Mouse (Mus musculus) hindbrain, embryonic 15.5 days (tissue): ENCODE results near the gene Abcc3. TPM values are rescaled to one million over a fixed set of nuclear protein-coding genes. Genes with fewer than 3 reads are reported as not detected.
"Not testable (repeated sequence)": the region's sequence is repeated elsewhere in the genome, so short reads cannot be mapped to it uniquely, and the experiment has no call there.

Source experiments
- ATAC-seq: fragments of 200-750 bp; cut with Nextera tagmentation; 2 replicates; pipeline ENCODE4 v1.8.0; 2017; ENCODE audit warnings: low read depth, moderate number of reproducible peaks, moderate TSS enrichment; ENCODE audit not compliant: low FRiP score
- H3K27ac ChIP-seq: fragments of 300-500 bp; sonication (generic); replicated peaks from 2 replicates; pipeline ENCODE4 v1.5.1; 2015; ENCODE audit warnings: mild to moderate bottlenecking, inconsistent platforms
- H3K27me3 ChIP-seq: fragments of 300-500 bp; sonication (generic); 2 replicates; pipeline ENCODE4 v1.6.1; 2015; ENCODE audit warnings: control low read depth, inconsistent platforms
- H3K36me3 ChIP-seq: fragments of 300-500 bp; sonication (generic); 2 replicates; pipeline ENCODE4 v1.6.1; 2015; ENCODE audit warnings: control low read depth, inconsistent platforms
- H3K4me1 ChIP-seq: fragments of 300-500 bp; sonication (generic); replicated peaks from 2 replicates; pipeline ENCODE4 v1.6.1; 2015; ENCODE audit warnings: control low read depth, inconsistent platforms
- H3K4me2 ChIP-seq: fragments of 300-500 bp; sonication (generic); 2 replicates; pipeline ENCODE4 v1.6.1; 2015; ENCODE audit warnings: moderate library complexity, mild to moderate bottlenecking, inconsistent platforms
- H3K4me3 ChIP-seq: fragments of 300-500 bp; sonication (generic); 2 replicates; pipeline ENCODE4 v1.5.1; 2015; ENCODE audit warnings: mild to moderate bottlenecking, inconsistent platforms
- H3K9ac ChIP-seq: fragments of 300-500 bp; sonication (generic); 2 replicates; pipeline ENCODE4 v1.6.1; 2015; ENCODE audit warnings: inconsistent platforms
- H3K9me3 ChIP-seq: fragments of 300-500 bp; sonication (generic); 2 replicates; pipeline ENCODE4 v1.6.1; 2016; ENCODE audit warnings: control low read depth, inconsistent platforms
- whole genome bisulfite sequencing: fragments of 180-500 bp; shearing (Covaris S2); methylation state at CpG from one replicate; pipeline ENCODE4 v1.1.7; 2015; 5-methylcytosine and 5-hydroxymethylcytosine counted together
- polyA plus RNA-seq: library from polyadenylated mRNA; unstranded; fragments of >200 nt; fragmentation: Nextera tagmentation; extraction: Ambion mirVana; gene quantifications from 2 replicates; pipeline ENCODE4 v1.2.1, GENCODE M21; 2015

Gene Abcc3
- polyA plus RNA-seq, 1 experiment from 2014 or later = 0.53 TPM

DNA sequence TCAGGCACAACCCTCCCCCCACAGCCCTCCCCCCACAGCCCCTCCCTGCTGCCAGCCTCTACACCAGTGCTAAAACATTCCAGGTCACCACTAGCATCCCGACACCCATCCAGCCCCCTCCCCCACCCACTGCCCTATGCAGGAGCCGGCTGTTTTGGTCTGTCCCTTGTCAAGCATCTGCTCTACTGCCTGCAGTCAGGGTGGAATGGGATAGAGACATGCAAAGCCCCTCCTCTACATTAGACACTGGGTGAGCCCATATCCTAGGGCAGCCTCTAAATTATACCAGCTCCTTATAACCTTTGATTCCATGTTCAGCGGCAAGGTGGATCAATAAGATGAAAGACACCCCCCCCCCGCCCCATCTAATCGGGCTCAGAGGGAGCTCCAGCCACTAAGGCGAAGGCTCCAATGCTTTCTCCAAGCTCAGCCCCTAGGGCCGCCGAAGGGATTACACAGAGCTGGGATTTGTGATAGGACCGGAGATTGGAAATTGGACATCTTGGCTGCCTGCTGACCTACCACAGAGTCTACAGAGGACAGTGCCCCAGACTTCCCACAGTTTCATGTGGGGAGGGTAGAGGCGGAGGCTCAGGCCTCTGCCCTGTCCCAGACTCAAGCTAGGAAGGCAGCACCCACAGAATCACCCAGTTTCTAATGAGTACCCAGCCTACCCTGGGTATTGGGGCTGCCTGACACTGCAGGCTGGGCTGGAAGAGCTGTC is 26.4 kb upstream of the Abcc3 start:
- Histone ChIP-seq H3K27me3 (no peaks in the 10 kb centered on the region), H3K4me1 (peaks cover 31% of the 10 kb centered on the region), H3K36me3 (0 out of 2 replicates have a peak, but pooled peaks cover 7% of the 10 kb centered on the region), H3K4me2 (no peak overlapping the region), H3K9ac (no peak overlapping the region), H3K9me3 (no peaks in the 10 kb centered on the region), H3K27ac (no peak overlapping the region), H3K4me3 (no peak overlapping the region)
- no peak for ATAC-seq
- 70% methylated on average over 10 of the region's 10 CpGs for WGBS

DNA sequence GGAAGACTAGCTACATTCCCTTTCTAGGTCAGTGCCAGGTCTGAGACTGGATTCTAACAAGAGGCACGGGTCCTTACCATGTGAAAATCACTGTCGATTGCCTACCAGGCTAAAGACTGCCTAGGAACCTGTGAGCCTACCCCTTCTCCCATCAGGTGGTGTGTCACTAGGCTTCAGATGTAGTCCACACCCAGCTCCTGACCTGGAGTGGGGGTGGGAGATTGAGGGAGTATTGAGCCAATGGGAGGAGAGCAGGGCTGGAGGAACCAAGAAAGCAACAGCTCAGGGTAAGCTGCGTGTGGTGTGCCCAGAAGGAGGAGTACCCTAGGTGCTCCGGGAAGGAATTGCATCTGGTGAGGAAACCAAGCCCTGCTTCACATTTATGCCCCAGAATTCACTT is 21.2 kb upstream of the Abcc3 start:
- Histone ChIP-seq H3K4me2 (0 out of 2 replicates have a peak overlapping the region, but pooled peaks have one; percentile 22), H3K9me3 (no peaks in the 10 kb centered on the region), H3K4me1 (peaks cover 33% of the 10 kb centered on the region), H3K27ac (peak overlapping the region; percentile 68), H3K9ac (no peak overlapping the region), H3K36me3 (peaks cover 15% of the 10 kb centered on the region), H3K4me3 (no peak overlapping the region), H3K27me3 (no peaks in the 10 kb centered on the region)
- WGBS = 52% methylated on average over 4 of the region's 4 CpGs
- peak; percentile 5; the same call in 1 of the 2 replicates for ATAC-seq

DNA sequence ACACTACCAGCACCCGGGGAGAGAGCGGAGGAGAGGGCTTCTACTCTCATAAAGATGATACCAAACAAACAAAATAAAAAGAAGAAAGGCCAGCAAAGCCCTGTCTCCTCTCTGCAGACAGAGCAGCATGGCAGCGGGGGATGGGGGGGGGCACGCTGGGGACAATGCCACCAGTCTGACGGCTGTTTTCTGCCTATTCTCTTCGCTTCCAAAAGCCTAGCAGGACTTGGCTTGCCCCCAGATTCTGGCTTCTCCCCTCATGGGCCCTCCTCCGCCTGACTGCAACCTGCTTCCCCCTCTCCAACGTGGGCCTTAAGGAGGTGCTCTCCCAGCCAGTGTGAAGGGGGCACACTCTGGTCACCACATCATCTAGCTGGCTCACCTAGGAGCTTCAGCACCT is 20.7 kb upstream of the Abcc3 start:
- H3K4me3 ChIP-seq = no peak overlapping the region
- ATAC-seq = peak; percentile 33
- no peak overlapping the region for H3K9ac ChIP-seq
- peaks cover 15% of the 10 kb centered on the region for H3K36me3 ChIP-seq
- H3K27ac ChIP-seq = peak overlapping the region; percentile 68
- no peaks in the 10 kb centered on the region for H3K9me3 ChIP-seq
- H3K4me2 ChIP-seq = peak overlapping the region; percentile 22; the same call in 1 of the 2 replicates
- H3K27me3 ChIP-seq = no peaks in the 10 kb centered on the region
- 16% methylated on average over 8 of the region's 8 CpGs for WGBS
- H3K4me1 ChIP-seq = peaks cover 38% of the 10 kb centered on the region

DNA sequence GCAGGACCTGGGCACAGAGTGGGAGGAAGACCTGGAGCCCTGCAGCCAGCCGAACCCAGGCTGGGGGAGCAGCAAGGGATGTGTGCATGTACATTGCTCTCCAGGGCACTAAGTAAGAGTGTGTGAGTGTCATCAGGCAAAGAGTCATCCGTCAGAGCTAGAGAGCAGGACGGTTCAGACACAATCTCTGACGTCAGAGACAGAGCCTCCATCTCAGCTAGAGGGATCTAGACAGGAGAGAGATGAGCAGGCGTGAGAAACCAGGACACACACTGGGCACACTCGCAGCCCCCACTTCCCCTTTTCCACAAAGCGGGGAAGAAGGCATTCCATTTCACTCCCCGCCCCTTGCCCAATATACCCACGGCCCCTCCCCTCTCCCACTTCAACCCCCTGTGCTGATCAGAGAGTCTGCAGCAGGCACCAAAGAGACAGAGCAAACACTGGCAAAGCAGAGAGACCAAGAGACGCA is 20.2 kb upstream of the Abcc3 start:
- Histone ChIP-seq H3K4me1 (peaks cover 41% of the 10 kb centered on the region), H3K9ac (no peak overlapping the region), H3K36me3 (peaks cover 15% of the 10 kb centered on the region), H3K4me2 (peak overlapping the region; percentile 22; the same call in 1 of the 2 replicates), H3K4me3 (no peak overlapping the region), H3K27me3 (no peaks in the 10 kb centered on the region), H3K9me3 (no peaks in the 10 kb centered on the region), H3K27ac (peak overlapping the region; percentile 68)
- WGBS = 17% methylated on average over 10 of the region's 10 CpGs
- ATAC-seq = peak; percentile 42

DNA sequence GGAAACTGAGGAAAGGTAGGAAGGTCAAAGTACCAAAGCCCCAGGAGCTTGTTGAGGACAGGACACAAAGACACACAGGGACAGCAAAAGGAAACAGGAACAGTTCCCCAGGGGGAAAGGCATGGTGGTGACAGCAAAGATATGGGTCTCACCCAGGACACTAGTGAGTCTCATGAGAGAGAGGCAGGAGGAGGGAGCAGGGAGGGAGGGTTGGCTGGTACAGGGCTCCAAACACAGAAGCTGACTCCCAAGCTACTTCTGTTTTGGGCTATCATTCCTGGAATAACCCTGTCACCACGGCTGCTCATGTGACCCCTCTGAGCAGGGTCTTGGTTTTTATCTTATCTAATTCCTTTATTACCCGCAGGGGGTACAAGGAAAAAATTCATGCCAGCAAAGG is 19.8 kb upstream of the Abcc3 start:
- Histone ChIP-seq H3K4me2 (no peak overlapping the region), H3K9ac (no peak overlapping the region), H3K4me1 (peaks cover 46% of the 10 kb centered on the region), H3K36me3 (peaks cover 15% of the 10 kb centered on the region), H3K27me3 (no peaks in the 10 kb centered on the region), H3K9me3 (no peaks in the 10 kb centered on the region), H3K4me3 (no peak overlapping the region), H3K27ac (peak overlapping the region; percentile 68; the same call in 1 of the 2 replicates)
- ATAC-seq = no peak
- WGBS = 57% methylated on average over 2 of the region's 2 CpGs

DNA sequence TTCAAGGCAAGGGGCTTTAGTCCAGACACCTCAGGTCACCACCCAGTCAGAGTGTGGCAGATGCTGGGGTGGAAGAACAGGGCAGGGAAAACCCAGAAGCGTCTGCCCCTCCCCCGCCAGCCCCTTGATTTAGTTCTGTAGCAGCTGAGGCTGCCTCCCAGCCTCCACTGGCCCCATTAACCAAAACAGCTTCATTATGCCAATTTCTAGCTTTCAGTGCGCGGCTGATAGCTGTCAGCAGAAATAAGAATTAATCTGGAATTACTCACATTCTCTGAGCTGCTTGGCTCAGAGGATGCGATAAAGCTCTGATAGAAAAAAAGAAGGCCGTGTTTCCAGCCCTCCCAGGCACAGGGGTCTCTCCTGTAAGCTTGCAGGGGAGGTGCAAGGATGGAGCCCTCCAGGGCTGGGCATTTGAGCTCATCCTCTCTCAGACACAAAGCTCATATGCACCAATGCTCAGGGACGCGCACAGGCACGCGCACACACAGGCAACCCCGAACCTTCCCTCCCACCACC is 15.1 kb upstream of the Abcc3 start:
- no peaks in the 10 kb centered on the region for H3K9me3 ChIP-seq
- no peak overlapping the region for H3K9ac ChIP-seq
- WGBS = 16% methylated on average over 11 of the region's 11 CpGs
- no peaks in the 10 kb centered on the region for H3K27me3 ChIP-seq
- 0 out of 2 replicates have a peak, but pooled peaks have one; percentile 33 for ATAC-seq
- peak overlapping the region; percentile 76 for H3K27ac ChIP-seq
- H3K36me3 ChIP-seq = peaks cover 8% of the 10 kb centered on the region
- no peak overlapping the region; the same call in 1 of the 2 replicates for H3K4me2 ChIP-seq
- peaks cover 51% of the 10 kb centered on the region for H3K4me1 ChIP-seq
- H3K4me3 ChIP-seq = no peak overlapping the region

DNA sequence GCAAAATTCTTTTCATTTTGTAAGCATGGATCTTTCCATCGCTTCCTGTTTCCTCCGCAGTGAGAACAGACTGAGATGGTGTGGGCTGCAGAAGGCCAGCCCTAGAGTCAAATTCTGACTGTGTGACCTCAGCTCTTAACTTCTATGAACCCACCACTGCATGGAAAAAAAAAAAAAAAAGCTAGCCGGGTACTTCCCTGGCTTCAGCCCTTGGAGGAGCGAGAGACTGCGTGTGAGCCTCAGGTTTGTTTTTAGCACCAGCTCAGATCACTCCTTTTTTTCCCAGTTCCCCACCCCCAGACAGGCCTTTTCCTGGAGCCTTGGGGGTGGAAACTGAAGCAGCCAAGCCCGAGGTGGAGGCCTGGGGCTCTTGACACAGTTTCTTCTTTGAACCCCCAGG is 12.6 kb upstream of the Abcc3 start:
- Histone ChIP-seq H3K9ac (no peak overlapping the region), H3K4me2 (no peak overlapping the region), H3K27me3 (no peaks in the 10 kb centered on the region), H3K36me3 (peaks cover 2% of the 10 kb centered on the region; the same call in 1 of the 2 replicates), H3K4me1 (peaks cover 44% of the 10 kb centered on the region), H3K4me3 (no peak overlapping the region), H3K27ac (no peak overlapping the region), H3K9me3 (no peaks in the 10 kb centered on the region)
- no peak for ATAC-seq
- WGBS = 64% methylated on average over 6 of the region's 6 CpGs

DNA sequence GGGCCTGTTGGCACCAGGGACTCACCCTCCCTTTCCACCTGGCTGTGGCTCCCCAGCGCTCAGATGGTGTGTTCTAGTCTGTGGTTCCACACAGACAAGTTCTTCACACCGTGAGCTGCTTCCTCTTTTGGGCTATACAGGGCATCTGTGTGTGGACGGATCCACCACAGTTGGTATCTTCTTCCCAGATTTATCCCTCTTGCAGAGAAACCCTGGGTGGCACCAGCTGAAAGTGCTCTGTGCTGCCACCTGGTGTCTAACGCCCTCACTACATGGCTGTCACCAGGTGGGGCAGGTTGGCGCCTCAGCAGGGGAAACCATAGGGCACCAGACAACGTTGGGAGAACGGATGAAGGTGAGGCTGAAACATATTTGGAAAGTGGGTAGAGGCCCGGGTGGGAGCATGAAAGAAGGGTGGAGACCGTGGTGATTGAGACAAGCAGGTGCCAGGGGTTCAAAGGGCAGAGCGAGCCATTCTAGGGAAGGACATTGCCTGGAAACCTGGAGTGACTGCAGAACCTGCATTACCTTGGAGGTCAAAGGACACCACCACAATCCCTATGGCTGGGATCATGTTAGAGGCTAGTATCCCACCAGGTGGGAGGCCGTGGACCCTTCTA is 12.0 kb upstream of the Abcc3 start:
- no peak overlapping the region for H3K27ac ChIP-seq
- H3K4me2 ChIP-seq = no peak overlapping the region
- WGBS = 29% methylated on average over 11 of the region's 11 CpGs
- no peaks in the 10 kb centered on the region for H3K9me3 ChIP-seq
- H3K4me1 ChIP-seq = peaks cover 44% of the 10 kb centered on the region
- H3K36me3 ChIP-seq = no peaks in the 10 kb centered on the region
- ATAC-seq = no peak
- no peak overlapping the region for H3K4me3 ChIP-seq
- no peaks in the 10 kb centered on the region for H3K27me3 ChIP-seq
- no peak overlapping the region for H3K9ac ChIP-seq

DNA sequence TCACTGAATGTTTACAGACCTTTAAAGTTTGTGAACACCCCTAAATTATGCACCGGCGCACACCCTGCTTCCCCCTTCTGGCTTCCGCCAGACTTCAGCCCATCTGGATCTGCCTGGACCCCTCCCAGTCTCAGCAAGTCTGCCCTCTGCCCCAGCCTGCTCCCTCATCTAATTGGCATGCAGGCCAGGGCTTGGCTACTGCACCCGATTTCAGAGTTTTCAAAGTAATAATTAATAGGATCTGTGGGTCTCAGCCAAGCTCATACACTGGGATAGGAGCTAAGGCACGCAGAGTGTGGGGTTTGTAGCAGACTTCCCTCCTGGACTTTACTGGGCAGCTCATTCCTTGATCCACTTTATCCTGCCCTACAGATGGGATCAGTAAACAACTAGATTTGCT is 11.4 kb upstream of the Abcc3 start:
- Histone ChIP-seq H3K36me3 (no peaks in the 10 kb centered on the region), H3K4me3 (no peak overlapping the region), H3K27me3 (no peaks in the 10 kb centered on the region), H3K4me1 (peaks cover 40% of the 10 kb centered on the region), H3K27ac (no peak overlapping the region), H3K4me2 (no peak overlapping the region), H3K9ac (no peak overlapping the region), H3K9me3 (no peaks in the 10 kb centered on the region)
- WGBS = 54% methylated on average over 5 of the region's 5 CpGs
- ATAC-seq = no peak; the same call in 1 of the 2 replicates

DNA sequence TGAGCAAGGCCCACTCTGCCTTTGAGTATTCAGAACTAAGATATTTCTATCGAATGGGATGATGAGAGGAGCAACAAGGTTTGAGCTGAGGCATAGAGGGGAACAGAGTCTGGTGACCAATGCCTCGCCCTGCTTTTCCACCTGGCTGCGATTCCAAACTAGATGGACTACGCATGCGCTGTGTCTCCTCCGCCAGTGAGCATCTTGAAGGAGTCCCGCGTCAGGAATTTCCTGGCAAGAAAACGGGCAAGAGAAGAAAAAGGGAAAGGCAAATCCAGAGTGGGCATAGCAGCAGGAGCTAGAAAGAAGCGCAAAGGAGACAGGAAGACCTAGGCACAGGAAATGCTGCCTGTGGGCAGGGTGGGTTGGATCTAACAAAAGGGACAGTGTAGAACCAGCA is 11.0 kb upstream of the Abcc3 start:
- Histone ChIP-seq H3K9ac (no peak overlapping the region), H3K27ac (no peak overlapping the region), H3K4me2 (no peak overlapping the region), H3K4me3 (no peak overlapping the region), H3K4me1 (peaks cover 36% of the 10 kb centered on the region), H3K27me3 (no peaks in the 10 kb centered on the region), H3K9me3 (no peaks in the 10 kb centered on the region), H3K36me3 (no peaks in the 10 kb centered on the region)
- ATAC-seq = no peak
- 82% methylated on average over 10 of the region's 10 CpGs for WGBS

DNA sequence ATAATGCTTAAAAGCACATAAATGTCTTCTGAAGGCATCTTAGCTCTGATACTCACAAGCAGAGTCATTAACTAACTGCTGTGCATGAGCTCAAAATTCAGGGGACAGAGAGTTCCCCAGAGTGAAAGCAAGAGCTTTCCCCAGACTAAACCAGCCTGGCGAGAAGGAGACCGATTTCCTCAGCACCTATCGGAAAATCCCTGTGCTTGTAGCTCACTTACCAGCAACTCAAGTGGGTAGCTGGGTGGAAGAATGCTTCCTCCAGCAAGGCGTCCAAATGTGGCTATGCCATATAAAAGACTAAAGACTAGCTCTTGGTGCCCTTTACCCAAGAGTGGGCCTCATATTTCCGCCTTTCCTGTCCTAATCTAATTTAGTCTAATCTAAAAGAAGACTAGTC is 9.9 kb upstream of the Abcc3 start:
- ATAC-seq = no peak
- Histone ChIP-seq H3K36me3 (no peaks in the 10 kb centered on the region), H3K9ac (no peak overlapping the region), H3K4me3 (no peak overlapping the region), H3K27me3 (no peaks in the 10 kb centered on the region), H3K4me1 (peaks cover 28% of the 10 kb centered on the region), H3K27ac (no peak overlapping the region), H3K4me2 (no peak overlapping the region), H3K9me3 (no peaks in the 10 kb centered on the region)
- WGBS = 90% methylated on average over 5 of the region's 5 CpGs

DNA sequence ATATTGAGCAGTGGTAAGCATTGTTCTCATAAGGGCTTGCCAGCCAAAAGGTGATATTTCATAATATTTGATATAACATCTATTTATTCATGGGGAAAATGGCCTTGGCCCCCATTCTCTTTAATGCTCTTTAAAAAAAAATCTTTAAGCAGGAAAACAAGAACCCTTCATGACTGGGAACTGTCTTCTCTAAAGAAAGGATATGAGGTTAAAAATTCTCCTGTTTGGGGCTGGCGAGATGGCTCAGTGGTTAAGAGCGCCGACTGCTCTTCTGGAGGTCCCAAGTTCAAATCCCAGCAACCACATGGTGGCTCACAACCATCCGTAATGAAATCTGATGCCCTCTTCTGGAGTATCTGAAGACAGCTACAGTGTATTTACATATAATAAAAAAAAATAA is 9.2 kb upstream of the Abcc3 start:
- ATAC-seq = not testable (repeated sequence)
- 84% methylated on average over 4 of the region's 4 CpGs for WGBS

More for the DNA sequence above, 9.2 kb upstream of the Abcc3 start:
- not testable (repeated sequence) for H3K9ac ChIP-seq, H3K36me3 ChIP-seq, H3K27ac ChIP-seq, H3K27me3 ChIP-seq, H3K4me3 ChIP-seq, H3K4me2 ChIP-seq, H3K9me3 ChIP-seq
- peaks cover 22% of the 10 kb centered on the region for H3K4me1 ChIP-seq
